Mouse (Mus musculus) limb, embryonic 13.5 days (tissue): ENCODE results near the gene Tnfaip2. TPM values are rescaled to one million over a fixed set of nuclear protein-coding genes. Genes with fewer than 3 reads are reported as not detected.

Experiments
- ATAC-seq: fragments of 200-750 bp; cut with Nextera tagmentation; 2 replicates; pipeline ENCODE4 v1.8.0; 2017; ENCODE audit warnings: low read depth, moderate number of reproducible peaks, moderate TSS enrichment; ENCODE audit not compliant: low FRiP score
- H3K27ac ChIP-seq: fragments of 300-500 bp; sonication (generic); 2 replicates; pipeline ENCODE4 v1.5.1; 2015; ENCODE audit warnings: inconsistent platforms, mild to moderate bottlenecking, moderate library complexity
- H3K27me3 ChIP-seq: fragments of 300-500 bp; sonication (generic); 2 replicates; pipeline ENCODE4 v1.6.1; 2015; ENCODE audit warnings: mild to moderate bottlenecking, inconsistent platforms
- H3K36me3 ChIP-seq: fragments of 300-500 bp; sonication (generic); 2 replicates; pipeline ENCODE4 v1.6.1; 2015; ENCODE audit warnings: inconsistent platforms, mild to moderate bottlenecking, moderate library complexity
- H3K4me1 ChIP-seq: fragments of 300-500 bp; sonication (generic); 2 replicates; pipeline ENCODE4 v1.6.1; 2015; ENCODE audit warnings: inconsistent platforms
- H3K4me2 ChIP-seq: fragments of 300-500 bp; sonication (generic); replicated peaks from 2 replicates; pipeline ENCODE4 v1.6.1; 2015; ENCODE audit warnings: inconsistent platforms, mild to moderate bottlenecking, moderate library complexity
- H3K4me3 ChIP-seq: fragments of 300-500 bp; sonication (generic); 2 replicates; pipeline ENCODE4 v1.5.1; 2015; ENCODE audit warnings: moderate library complexity, mild to moderate bottlenecking, inconsistent platforms
- H3K9ac ChIP-seq: fragments of 300-500 bp; sonication (generic); 2 replicates; pipeline ENCODE4 v1.6.1; 2015; ENCODE audit warnings: mild to moderate bottlenecking, inconsistent platforms
- H3K9me3 ChIP-seq: fragments of 300-500 bp; sonication (generic); 2 replicates; pipeline ENCODE4 v1.6.1; 2016; ENCODE audit warnings: inconsistent platforms
- WGBS: fragments of 180-500 bp; shearing (Covaris S2); methylation state at CpG from one replicate; pipeline ENCODE4 v1.1.7; 2015; 5-methylcytosine and 5-hydroxymethylcytosine counted together
- polyA plus RNA-seq: library from polyadenylated mRNA; unstranded; fragments of >200 nt; fragmentation: Nextera tagmentation; extraction: Ambion mirVana; gene quantifications from 2 replicates; pipeline ENCODE4 v1.2.1, GENCODE M21; 2015

The Tnfaip2 gene
- polyA plus RNA-seq, 1 experiment from 2014 or later = 7.8 TPM

- ATAC-seq = no peak
- peaks cover 98% of the 10 kb centered on the region for H3K27me3 ChIP-seq
Observed at GRCm38 (mm10) chr12:111438850-111439249, 3.4 kb upstream of the Tnfaip2 start.

DNA sequence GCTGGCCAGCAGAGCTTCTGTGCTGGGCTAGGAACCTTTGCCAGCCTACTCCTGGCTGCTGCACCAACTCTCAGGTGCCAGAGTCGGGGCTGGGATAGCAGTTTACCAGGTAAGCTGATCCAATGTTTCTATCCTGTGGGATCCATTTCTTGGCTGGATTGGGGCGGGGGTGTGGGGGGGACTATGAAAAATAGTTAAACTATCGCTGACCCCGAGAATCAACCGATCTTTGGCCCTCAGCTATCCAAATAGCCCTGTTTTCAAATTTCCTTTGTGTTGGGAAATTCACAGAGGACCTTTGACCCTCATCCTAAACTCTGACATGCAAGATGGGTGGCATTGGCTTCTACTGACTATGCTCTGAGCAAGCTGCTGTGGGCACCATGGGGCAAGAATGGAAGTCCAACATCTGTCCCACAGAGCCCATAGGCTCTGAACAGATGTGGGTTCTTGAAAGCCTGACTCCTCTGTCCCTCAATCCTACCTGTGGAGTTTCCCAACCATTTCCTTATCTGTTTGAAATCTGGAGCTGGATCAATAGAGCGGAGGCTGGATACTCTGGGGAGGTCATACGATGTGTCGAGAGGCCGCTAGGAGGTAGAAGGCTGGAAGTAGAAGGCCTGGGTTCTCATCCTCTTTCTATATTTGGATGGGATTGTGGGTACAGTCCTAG lies 1.4 kb upstream of the Tnfaip2 start:
- Histone ChIP-seq H3K9me3 (no peaks in the 10 kb centered on the region), H3K4me2 (no peak overlapping the region), H3K27me3 (peaks cover 100% of the 10 kb centered on the region), H3K4me1 (peaks cover 21% of the 10 kb centered on the region), H3K4me3 (no peak overlapping the region), H3K9ac (no peak overlapping the region), H3K36me3 (no peaks in the 10 kb centered on the region), H3K27ac (no peak overlapping the region)
- WGBS = 88% methylated on average over 9 of the region's 9 CpGs
- ATAC-seq = no peak

More at GRCm38 (mm10) chr12:111438850-111439249, 3.4 kb upstream of the Tnfaip2 start:
- Histone ChIP-seq H3K9ac (no peak overlapping the region), H3K27ac (no peak overlapping the region), H3K4me1 (peaks cover 14% of the 10 kb centered on the region), H3K9me3 (no peaks in the 10 kb centered on the region), H3K4me2 (no peak overlapping the region), H3K4me3 (no peak overlapping the region), H3K36me3 (no peaks in the 10 kb centered on the region)
- 84% methylated on average over 6 of the region's 6 CpGs for WGBS

GRCm38 (mm10) chr12:111441523-111441922 lies 746 bp upstream of the Tnfaip2 start:
- H3K9ac ChIP-seq = no peak overlapping the region
- 70% methylated on average over 3 of the region's 3 CpGs for WGBS
- H3K27ac ChIP-seq = no peak overlapping the region
- peaks cover 28% of the 10 kb centered on the region for H3K4me1 ChIP-seq
- no peak overlapping the region for H3K4me2 ChIP-seq
- H3K27me3 ChIP-seq = peaks cover 100% of the 10 kb centered on the region
- no peak overlapping the region for H3K4me3 ChIP-seq
- ATAC-seq = no peak
- H3K9me3 ChIP-seq = no peaks in the 10 kb centered on the region
- H3K36me3 ChIP-seq = no peaks in the 10 kb centered on the region

DNA sequence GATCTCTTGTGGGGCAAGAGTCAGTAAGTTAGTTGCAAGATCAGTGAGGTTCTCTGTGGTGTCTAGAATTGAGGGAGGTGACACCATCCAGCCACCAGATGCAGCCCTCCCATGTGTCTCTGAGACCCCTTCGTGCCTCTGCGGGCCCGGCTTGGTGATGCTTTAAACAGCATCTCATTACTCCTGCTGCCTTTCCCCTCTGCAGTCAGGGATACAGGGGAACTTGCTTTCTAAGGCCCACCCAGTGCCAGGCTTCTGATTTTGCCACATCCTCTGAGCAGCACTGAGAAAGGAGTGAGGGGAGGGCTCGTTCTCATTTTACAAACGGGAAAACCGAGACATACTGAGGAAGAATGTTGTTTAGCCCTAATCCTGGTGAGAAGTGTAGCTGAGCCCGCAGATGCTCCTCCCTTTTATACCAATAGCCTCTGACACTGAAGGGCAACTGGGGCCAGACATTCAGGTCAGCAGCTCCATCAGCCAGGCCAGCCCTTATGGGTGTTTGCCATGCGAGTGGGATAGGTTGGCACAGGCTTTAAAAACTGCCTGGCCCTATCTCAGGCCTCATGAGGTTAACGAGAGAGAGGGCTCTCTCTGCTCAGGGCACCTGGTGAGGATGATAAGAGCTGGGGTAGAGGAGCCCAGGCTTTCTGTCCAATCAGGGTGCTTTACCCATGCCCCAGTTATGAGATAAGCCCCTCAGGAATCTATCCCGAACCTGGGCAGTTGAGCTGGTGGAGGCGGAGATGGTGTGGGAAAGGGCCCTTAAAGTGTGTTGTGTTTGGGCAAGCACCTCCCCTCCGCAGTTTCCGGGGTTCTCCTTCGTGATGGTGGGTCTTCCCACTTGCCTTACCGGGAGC lies 972 bp downstream of the Tnfaip2 start:
- Histone ChIP-seq H3K4me2 (peak overlapping the region; percentile 80), H3K27ac (no peak overlapping the region), H3K36me3 (no peaks in the 10 kb centered on the region), H3K4me1 (peaks cover 35% of the 10 kb centered on the region), H3K9me3 (no peaks in the 10 kb centered on the region), H3K27me3 (peaks cover 100% of the 10 kb centered on the region), H3K9ac (peak overlapping the region; percentile 51; the same call in 1 of the 2 replicates), H3K4me3 (peak overlapping the region; percentile 46)
- ATAC-seq = no peak
- 14% methylated on average over 15 of the region's 15 CpGs for WGBS

GRCm38 (mm10) chr12:111443921-111444831 lies 1.9 kb downstream of the Tnfaip2 start:
- no peak for ATAC-seq
- H3K4me1 ChIP-seq = peaks cover 45% of the 10 kb centered on the region
- H3K9ac ChIP-seq = no peak overlapping the region
- H3K9me3 ChIP-seq = no peaks in the 10 kb centered on the region
- no peak overlapping the region for H3K4me3 ChIP-seq
- peaks cover 100% of the 10 kb centered on the region for H3K27me3 ChIP-seq
- no peak overlapping the region for H3K27ac ChIP-seq
- no peaks in the 10 kb centered on the region for H3K36me3 ChIP-seq
- WGBS = 20% methylated on average over 10 of the region's 10 CpGs
- peak overlapping the region; percentile 80; the same call in 1 of the 2 replicates for H3K4me2 ChIP-seq

DNA sequence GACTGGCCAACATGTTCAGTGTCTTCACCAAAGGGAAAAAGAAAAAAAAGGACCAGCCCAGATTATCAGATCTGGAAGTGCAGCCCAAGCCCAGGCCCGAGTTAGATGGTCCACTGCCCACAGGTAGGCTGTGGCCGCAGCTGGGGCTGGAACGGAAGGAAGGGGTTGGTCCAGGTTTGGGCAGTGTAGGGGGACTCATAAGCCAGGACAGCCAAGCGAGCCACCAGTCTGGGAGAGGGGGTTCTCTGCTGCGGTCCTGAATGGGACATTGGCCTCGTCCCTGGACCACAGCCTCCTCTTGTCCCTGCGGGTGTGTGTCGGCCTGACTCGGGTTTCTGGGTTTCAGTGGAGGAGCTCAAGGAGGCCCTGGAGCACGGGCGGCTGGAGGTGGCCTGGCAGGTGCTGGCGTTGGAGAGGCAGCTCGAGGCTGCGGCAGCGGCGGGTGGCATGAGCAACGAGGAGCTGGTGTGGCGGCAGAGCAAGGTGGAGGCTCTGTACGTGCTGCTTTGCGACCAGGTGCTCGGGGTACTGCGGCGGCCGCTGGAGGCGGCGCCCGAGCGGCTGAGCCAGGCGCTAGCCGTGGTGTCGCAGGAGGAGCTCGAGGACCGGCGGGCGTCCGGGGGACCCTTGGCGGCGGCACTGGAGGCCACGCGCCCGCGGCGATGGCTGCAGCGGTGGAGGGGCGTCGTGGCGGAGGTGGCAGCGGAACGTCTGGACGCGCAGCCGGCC lies 3.1 kb downstream of the Tnfaip2 start:
- ATAC-seq = no peak
- Histone ChIP-seq H3K27me3 (peaks cover 100% of the 10 kb centered on the region), H3K9ac (peak overlapping the region; percentile 50; the same call in 1 of the 2 replicates), H3K9me3 (no peaks in the 10 kb centered on the region), H3K4me2 (peak overlapping the region; percentile 60), H3K27ac (no peak overlapping the region), H3K4me3 (peak overlapping the region; percentile 33), H3K4me1 (peaks cover 56% of the 10 kb centered on the region), H3K36me3 (no peaks in the 10 kb centered on the region)
- 4% methylated on average over 52 of the region's 52 CpGs for WGBS

- WGBS = 7% methylated on average over 27 of the region's 27 CpGs
- Histone ChIP-seq H3K9me3 (no peaks in the 10 kb centered on the region), H3K9ac (peak overlapping the region; percentile 50; the same call in 1 of the 2 replicates), H3K4me1 (peaks cover 63% of the 10 kb centered on the region), H3K4me2 (peak overlapping the region; percentile 60), H3K36me3 (no peaks in the 10 kb centered on the region), H3K4me3 (peak overlapping the region; percentile 33), H3K27ac (no peak overlapping the region), H3K27me3 (peaks cover 100% of the 10 kb centered on the region)
- ATAC-seq = no peak
Observed at GRCm38 (mm10) chr12:111445890-111446613, 3.8 kb downstream of the Tnfaip2 start.

DNA sequence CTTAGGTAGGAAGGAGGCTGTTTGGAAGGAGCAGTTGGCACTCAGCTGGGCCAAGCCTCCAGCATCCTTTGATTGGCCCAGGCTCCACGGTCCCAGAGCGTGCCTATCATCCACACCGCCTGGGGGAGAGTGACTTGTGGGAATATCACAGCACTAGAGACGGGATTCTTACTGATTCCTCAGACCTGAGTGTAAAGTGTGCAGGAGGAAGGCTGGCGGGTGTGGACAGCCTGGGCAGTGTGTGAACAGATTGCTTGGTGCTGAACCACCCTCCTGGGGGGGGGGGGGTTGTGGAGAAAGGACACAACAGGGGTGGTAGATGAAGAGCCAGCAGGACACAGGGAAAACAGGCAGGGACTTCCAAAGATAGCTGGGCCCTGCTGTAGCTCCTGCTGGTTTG lies 4.5 kb downstream of the Tnfaip2 start:
- Histone ChIP-seq H3K4me3 (no peak overlapping the region), H3K9me3 (no peaks in the 10 kb centered on the region), H3K4me1 (peaks cover 63% of the 10 kb centered on the region), H3K27ac (no peak overlapping the region), H3K4me2 (no peak overlapping the region), H3K9ac (no peak overlapping the region), H3K27me3 (peaks cover 100% of the 10 kb centered on the region), H3K36me3 (no peaks in the 10 kb centered on the region)
- ATAC-seq = no peak
- WGBS = 21% methylated on average over 5 of the region's 5 CpGs

DNA sequence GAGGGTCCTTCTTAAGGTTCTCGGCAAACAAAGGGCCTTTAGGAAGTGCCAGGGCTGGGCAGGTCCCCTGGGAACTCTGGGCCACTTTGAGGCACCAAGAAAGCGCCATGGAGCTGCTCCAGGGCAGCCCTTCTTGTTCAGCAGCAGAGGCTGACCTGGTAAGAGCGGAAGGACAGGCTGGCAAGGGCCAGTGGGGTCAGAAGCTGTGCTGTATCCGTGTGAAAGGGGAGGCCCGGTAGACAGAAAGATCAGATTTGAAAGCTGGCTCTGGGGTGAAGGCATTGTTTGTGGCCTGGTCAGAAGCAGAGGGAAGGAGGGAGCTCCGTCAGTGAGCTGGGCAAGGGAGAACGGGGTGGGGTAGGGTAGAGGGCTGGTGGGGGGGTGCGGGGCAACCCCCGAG lies 5.1 kb downstream of the Tnfaip2 start:
- Histone ChIP-seq H3K27ac (no peak overlapping the region), H3K36me3 (no peaks in the 10 kb centered on the region), H3K9ac (no peak overlapping the region), H3K4me1 (peaks cover 59% of the 10 kb centered on the region), H3K27me3 (peaks cover 100% of the 10 kb centered on the region), H3K9me3 (no peaks in the 10 kb centered on the region), H3K4me3 (no peak overlapping the region), H3K4me2 (0 out of 2 replicates have a peak overlapping the region, but pooled peaks have one; percentile 3)
- WGBS = 21% methylated on average over 9 of the region's 9 CpGs
- ATAC-seq = no peak

DNA sequence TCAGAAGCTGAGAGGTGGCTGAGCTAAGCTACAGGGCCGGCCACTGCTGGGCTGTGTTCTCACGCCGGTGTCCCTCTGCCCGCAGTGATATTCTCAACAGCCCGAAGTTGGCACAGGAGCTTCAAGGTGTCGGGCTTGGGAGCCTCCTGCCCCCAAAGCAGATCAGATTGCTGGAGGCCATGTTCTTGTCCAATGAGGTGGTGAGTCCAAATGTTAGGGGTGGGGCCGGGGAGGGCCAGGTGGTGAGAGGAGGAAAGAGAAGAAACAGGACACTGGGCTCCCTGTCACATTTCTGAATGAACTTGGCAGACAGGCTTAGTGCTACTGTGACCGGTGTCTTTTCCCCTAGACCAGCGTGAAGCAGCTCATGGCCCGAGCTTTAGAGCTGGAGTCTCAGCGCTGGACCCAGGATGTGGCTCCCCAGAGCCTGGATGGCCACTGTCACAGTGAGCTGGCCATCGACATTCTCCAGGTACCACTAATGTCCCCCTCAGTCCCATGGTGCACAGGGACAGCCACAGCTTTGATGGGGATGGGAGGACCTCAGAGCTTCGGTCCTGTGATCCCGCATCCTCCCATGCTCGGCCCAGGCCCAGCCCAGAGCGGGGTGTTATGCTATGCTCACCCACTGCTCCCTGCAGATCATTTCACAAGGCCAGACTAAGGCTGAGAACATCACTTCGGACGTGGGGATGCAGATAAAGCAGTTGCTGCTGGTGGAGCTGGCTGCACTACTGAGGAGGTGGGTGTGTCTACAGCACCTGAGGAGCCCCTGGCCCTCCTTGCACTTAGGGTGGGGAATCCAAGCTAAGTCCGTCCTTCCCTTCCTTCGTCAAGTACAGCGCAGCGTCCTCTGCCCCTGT lies 5.9 kb downstream of the Tnfaip2 start:
- H3K4me1 ChIP-seq = peaks cover 51% of the 10 kb centered on the region
- no peak overlapping the region; the same call in 1 of the 2 replicates for H3K4me3 ChIP-seq

More for the DNA sequence above, 5.9 kb downstream of the Tnfaip2 start:
- no peak overlapping the region for H3K27ac ChIP-seq
- no peak for ATAC-seq
- H3K27me3 ChIP-seq = peaks cover 100% of the 10 kb centered on the region
- H3K4me2 ChIP-seq = no peak overlapping the region
- no peaks in the 10 kb centered on the region for H3K9me3 ChIP-seq
- 15% methylated on average over 22 of the region's 22 CpGs for WGBS
- no peak overlapping the region for H3K9ac ChIP-seq
- no peaks in the 10 kb centered on the region for H3K36me3 ChIP-seq
